Mouse (Mus musculus): ENCODE measurements around the gene Gosr1. TPM values are rescaled to one million over a fixed set of nuclear protein-coding genes. Genes with fewer than 3 reads are reported as not detected.
"Not testable (repeated sequence)": the region's sequence is repeated elsewhere in the genome, so short reads cannot be mapped to it uniquely, and the experiment has no call there.

Gosr1 gene
- polyA plus RNA-seq (2012; ENCODE audit: insufficient read depth, low replicate concordance), result 1.2 TPM in 1 of 2 replicates, not detected in the other

DNA sequence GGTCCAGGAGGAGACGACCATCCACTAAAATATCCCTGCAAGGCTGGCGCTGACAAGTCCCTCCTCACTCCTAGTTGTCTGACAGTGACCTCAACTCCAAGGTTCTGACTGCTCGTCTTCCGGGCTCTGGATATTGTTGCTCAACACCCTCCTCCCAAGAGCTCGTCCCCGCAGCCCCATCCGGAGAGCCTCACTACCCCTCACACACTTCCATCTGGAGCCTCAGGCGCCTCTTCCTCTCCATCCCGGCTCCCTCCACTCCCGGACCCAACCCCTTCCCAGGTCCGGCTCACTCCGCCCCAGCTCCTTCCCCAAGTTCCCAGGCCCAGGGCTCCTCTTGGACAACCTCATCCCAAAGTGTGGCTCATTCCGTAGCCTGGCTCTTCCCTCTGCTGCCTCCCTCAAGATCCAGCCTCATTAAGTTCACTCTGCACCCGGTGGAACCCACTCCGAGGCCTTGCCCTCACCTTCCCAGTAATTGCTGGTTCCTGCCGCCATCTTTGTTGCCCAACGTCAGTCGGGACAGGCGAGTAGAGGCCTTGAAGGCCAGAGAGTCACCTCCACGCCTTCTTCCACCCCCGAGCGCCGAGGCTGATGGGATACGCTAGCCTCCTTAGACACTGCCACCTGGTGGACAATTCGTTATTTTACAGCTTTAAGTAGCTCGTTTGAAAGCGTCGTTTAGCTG lies at the start of gene Gosr1:
Gene Gosr1 (minus strand): TSS at position 527 of the 688 bp plus-strand sequence.
- peaks cover 16% of the 10 kb centered on the region; the same call in 1 of the 2 replicates for H3K4me1 ChIP-seq
- H3K27me3 ChIP-seq (replicated peaks), result peaks cover 7% of the 10 kb centered on the region
- H3K36me3 ChIP-seq (replicated peaks; ENCODE audit: low read length), result peaks cover 33% of the 10 kb centered on the region
- no peaks in the 10 kb centered on the region for H3K9me3 ChIP-seq
- TF ChIP-seq GATA1 (IDR thresholded peaks at IDR 0.05; ENCODE audit: borderline replicate concordance, low read length) (no peak), FLI1 (IDR thresholded peaks at IDR 0.05; ENCODE audit: low read length) (no peak)
- H3K4me3 ChIP-seq (replicated peaks), result peak within 1 kb of the TSS; percentile 96

DNA sequence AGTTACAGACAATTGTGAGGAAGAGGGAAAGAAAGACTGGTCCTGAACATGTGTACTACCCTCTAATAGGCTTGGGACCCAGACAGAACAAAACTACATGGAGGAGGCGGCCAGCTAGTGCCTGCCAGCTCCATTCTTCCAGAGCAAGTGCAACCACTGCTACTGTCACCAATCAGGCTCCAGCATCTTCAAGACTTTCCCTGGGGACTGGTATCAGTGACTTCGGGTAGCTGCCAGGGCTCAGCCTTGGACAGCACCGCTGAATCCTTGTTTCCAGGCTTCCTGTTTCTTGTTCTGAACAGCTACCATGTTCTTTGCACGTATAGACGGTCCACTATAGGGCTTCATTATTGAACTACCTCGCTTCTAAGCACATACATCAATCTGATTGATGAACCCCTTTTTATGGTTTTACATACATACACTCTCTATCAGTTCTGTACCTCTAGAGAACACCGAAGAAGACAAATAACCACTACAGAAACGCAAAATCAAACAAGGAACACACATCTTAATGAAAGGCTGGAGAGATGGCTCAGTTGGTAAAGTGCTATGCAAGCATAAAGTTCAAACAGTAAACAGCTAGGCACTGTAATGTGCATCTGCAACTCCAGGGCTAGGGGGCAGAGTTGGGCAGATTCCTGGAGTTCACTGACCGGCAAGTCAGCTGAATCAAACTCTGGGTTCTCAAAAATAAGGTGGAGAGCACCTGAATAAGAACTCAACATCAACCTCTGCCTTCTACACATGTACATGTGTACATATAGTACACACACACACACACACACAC lies 47.5 kb upstream of the Gosr1 start:
- Histone ChIP-seq H3K27me3 (replicated peaks) (no peaks in the 10 kb centered on the region), H3K9me3 (no peaks in the 10 kb centered on the region), H3K4me1 (no peaks in the 10 kb centered on the region), H3K4me3 (replicated peaks) (no peak overlapping the region), H3K36me3 (replicated peaks; ENCODE audit: low read length) (peaks cover 77% of the 10 kb centered on the region)
- TF ChIP-seq GATA1 (IDR thresholded peaks at IDR 0.05; ENCODE audit: borderline replicate concordance, low read length), result no peak
- no peak for TF ChIP-seq FLI1 (IDR thresholded peaks at IDR 0.05; ENCODE audit: low read length)

DNA sequence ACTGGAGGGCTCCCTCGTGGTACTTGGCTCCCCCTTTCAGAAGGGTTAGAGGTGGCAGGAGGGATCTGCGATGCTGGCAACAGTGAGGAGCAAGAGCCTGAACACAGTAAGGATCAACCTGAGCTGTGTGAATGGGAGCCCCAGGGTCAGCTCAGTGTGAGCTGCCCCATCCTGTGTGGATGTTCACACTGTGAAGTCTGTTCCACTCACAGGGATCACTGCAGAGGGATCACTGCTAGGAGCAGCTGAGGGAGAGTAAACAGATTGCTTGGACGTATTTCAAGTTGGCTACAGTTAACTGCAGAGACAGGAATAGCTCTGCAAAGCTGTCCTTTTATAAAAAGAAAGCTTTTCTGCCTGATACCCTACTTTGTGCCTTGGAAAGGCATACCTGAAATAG lies 46.1 kb upstream of the Gosr1 start:
- Histone ChIP-seq H3K4me3 (replicated peaks) (no peak overlapping the region), H3K27me3 (replicated peaks) (no peaks in the 10 kb centered on the region), H3K4me1 (no peaks in the 10 kb centered on the region), H3K9me3 (no peaks in the 10 kb centered on the region), H3K36me3 (replicated peaks; ENCODE audit: low read length) (peaks cover 86% of the 10 kb centered on the region)
- TF ChIP-seq GATA1 (IDR thresholded peaks at IDR 0.05; ENCODE audit: borderline replicate concordance, low read length), result no peak
- TF ChIP-seq FLI1 (IDR thresholded peaks at IDR 0.05; ENCODE audit: low read length), result no peak

DNA sequence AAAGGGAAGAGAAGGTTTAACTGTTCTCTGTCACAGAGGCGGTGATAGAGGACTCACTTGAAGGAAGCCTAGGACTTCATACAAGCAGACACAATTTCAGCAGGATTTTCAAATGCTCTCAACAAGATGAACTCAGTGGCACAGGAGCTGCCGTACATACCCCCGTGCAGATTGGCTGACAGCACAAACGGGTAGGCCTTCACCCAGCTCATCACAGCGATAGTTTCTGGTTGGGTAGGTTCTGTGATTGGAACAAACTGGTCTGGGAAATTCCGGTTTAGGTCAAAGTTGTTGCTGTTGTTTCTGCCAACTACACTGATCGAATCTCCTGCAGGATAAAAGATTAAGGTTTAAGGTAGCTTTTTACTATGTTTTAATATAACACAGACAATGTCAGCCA lies 45.2 kb upstream of the Gosr1 start:
- Histone ChIP-seq H3K4me1 (no peaks in the 10 kb centered on the region), H3K27me3 (replicated peaks) (no peaks in the 10 kb centered on the region), H3K36me3 (replicated peaks; ENCODE audit: low read length) (peaks cover 84% of the 10 kb centered on the region)

DNA sequence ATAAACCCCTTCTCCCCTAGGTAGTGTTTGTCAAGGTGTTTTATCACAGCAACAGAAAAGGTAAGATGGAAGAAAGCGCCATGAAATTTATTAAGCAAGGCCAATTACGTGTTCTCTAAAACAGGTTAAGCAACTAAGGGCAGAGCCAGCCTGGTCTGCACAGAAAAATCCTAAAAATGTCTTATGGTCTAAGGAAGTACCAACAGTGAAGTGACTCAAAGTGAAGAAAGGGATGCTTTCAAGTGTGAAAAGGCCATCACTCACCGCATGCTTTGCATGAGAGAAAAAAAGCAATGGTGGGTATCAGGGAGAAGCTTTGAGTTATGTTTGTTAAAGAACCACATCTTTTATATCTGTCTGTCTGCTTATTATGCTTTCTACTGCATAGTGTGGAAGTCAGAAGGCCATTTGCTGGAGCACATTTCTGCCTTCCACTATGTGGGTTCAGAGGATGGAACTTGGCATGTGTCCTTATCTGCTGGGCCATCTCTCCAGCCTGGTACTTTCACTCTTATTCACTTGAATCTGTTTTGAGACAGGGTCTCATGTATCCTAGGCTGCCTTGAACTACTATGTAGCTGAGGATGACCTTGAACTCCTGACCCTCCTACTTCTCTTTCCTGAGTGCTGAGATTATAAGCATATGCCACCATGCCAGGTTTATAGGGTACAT lies 43.8 kb upstream of the Gosr1 start:
- Histone ChIP-seq H3K27me3 (replicated peaks) (no peaks in the 10 kb centered on the region), H3K4me3 (replicated peaks) (no peak overlapping the region), H3K9me3 (no peaks in the 10 kb centered on the region), H3K4me1 (no peaks in the 10 kb centered on the region), H3K36me3 (replicated peaks; ENCODE audit: low read length) (peaks cover 84% of the 10 kb centered on the region)
- TF ChIP-seq GATA1 (IDR thresholded peaks at IDR 0.05; ENCODE audit: borderline replicate concordance, low read length) (no peak), FLI1 (IDR thresholded peaks at IDR 0.05; ENCODE audit: low read length) (no peak)

More for the DNA sequence above, 45.2 kb upstream of the Gosr1 start:
- Histone ChIP-seq H3K4me3 (replicated peaks) (no peak overlapping the region), H3K9me3 (no peaks in the 10 kb centered on the region)
- TF ChIP-seq FLI1 (IDR thresholded peaks at IDR 0.05; ENCODE audit: low read length) (no peak), GATA1 (IDR thresholded peaks at IDR 0.05; ENCODE audit: borderline replicate concordance, low read length) (no peak)

DNA sequence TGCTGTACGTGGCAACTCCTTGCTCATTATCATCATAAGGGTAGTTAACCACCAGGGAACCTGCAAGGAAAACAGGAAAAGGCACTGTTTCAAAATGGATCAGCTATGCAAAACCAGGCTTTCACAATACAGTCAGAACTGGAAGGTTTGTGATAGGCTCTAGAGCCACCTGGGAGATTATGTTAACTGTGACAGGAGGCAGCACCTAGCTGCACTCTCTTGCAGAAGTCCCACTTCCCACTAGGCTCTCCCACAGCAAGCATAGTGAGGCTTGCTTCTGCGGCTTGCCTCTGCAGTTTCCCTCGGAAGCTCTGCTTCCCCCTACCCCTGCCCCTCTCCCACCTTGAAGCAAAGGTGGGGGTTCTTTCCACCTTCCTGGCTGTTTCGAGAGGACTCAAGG lies 42.6 kb upstream of the Gosr1 start:
- H3K9me3 ChIP-seq, result no peaks in the 10 kb centered on the region
- peaks cover 86% of the 10 kb centered on the region for H3K36me3 ChIP-seq (replicated peaks; ENCODE audit: low read length)
- H3K4me3 ChIP-seq (replicated peaks), result no peak overlapping the region
- no peaks in the 10 kb centered on the region for H3K4me1 ChIP-seq
- no peak for TF ChIP-seq GATA1 (IDR thresholded peaks at IDR 0.05; ENCODE audit: borderline replicate concordance, low read length)
- TF ChIP-seq FLI1 (IDR thresholded peaks at IDR 0.05; ENCODE audit: low read length), result no peak
- H3K27me3 ChIP-seq (replicated peaks), result no peaks in the 10 kb centered on the region

DNA sequence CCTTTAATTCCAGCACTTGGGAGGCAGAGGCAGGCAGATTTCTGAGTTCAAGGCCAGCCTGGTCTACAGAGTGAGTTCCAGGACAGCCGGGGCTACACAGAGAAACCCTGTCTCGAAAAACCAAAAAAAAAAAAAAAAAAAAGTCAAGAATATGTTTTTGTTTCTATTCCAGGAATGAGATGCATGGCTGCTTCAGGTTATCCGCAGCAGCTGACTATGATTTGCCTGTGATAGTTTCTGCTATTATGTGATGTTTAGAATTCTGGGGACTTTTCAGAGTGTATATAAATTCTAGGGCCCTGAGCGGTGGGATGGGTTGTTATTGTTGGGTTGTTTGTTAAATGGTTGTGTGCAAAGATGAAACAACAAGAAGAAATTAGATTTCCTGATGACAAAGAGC lies 41.7 kb upstream of the Gosr1 start:
- H3K4me1 ChIP-seq, result not testable (repeated sequence)
- peaks cover 81% of the 10 kb centered on the region for H3K36me3 ChIP-seq (replicated peaks; ENCODE audit: low read length)

DNA sequence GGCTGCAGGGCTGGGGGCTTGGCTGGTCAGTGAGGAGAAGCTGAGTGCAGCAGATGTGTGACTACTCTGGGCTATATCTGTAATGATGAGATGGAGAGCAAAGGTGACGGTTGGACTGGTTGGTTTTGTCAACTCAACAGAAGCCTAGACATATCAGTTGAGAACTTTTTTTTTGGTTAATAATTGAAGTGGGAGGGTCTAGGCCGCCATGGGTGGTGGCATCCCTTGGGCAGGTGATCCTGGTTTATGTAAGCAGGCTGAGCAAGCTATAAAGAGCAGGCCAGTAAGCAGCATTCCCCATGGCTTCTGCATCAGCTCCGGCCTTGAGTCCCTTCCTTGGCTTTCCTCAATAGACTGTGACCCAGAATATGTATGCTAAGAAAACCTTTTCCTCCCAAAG lies 39.9 kb upstream of the Gosr1 start:
- TF ChIP-seq GATA1 (IDR thresholded peaks at IDR 0.05; ENCODE audit: borderline replicate concordance, low read length), result no peak
- no peak for TF ChIP-seq FLI1 (IDR thresholded peaks at IDR 0.05; ENCODE audit: low read length)
- H3K4me1 ChIP-seq, result no peaks in the 10 kb centered on the region
- no peaks in the 10 kb centered on the region for H3K27me3 ChIP-seq (replicated peaks)
- no peaks in the 10 kb centered on the region for H3K9me3 ChIP-seq
- H3K4me3 ChIP-seq (replicated peaks), result no peak overlapping the region
- peaks cover 83% of the 10 kb centered on the region for H3K36me3 ChIP-seq (replicated peaks; ENCODE audit: low read length)

More for the DNA sequence above, 41.7 kb upstream of the Gosr1 start:
- H3K9me3 ChIP-seq; H3K4me3 ChIP-seq (replicated peaks); H3K27me3 ChIP-seq (replicated peaks): not testable (repeated sequence)

DNA sequence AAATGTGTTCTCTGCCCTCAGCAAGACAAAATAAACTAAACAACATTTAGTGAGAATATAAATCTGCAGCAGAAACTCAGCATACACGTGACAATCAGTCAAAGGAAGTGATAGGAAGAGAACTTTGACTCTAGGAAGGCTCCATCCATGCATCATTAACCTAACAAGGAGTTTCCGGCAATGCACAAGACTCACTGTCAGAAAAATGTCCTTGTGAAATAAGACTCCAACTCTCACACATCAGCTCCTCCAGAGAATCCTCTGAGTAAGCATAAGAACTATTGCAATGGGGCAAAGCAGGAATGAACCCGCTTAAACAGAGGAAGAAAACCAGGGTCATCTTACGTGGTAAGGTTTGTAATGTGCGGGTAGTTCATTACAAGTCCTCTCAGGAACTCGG lies 33.9 kb upstream of the Gosr1 start:
- H3K4me1 ChIP-seq, result no peaks in the 10 kb centered on the region; the same call in 1 of the 2 replicates
- H3K27me3 ChIP-seq (replicated peaks), result no peaks in the 10 kb centered on the region
- H3K4me3 ChIP-seq (replicated peaks), result no peak overlapping the region
- no peak for TF ChIP-seq GATA1 (IDR thresholded peaks at IDR 0.05; ENCODE audit: borderline replicate concordance, low read length)
- peaks cover 85% of the 10 kb centered on the region for H3K36me3 ChIP-seq (replicated peaks; ENCODE audit: low read length)
- H3K9me3 ChIP-seq, result no peaks in the 10 kb centered on the region

DNA sequence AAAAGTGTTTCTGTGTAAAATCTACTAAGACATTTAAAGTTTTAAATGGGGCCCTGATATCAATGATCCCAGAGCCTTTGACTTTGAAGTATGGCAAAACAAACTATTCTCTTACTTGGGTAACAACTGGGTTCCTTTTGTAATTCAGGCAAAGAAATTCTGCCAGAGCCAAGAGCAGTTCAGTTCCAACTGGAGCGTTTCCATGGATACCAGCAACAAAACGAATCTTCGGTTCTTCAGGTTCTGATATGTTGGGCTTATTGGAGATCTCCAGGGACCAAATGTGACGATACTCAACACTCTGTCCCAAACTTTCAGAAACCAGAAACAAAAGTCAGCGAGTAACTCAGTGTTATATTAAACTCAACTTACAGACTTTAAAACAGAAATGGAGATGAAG lies 31.9 kb upstream of the Gosr1 start:
- H3K9me3 ChIP-seq, result no peaks in the 10 kb centered on the region
- TF ChIP-seq GATA1 (IDR thresholded peaks at IDR 0.05; ENCODE audit: borderline replicate concordance, low read length), result no peak
- TF ChIP-seq FLI1 (IDR thresholded peaks at IDR 0.05; ENCODE audit: low read length), result no peak
- no peaks in the 10 kb centered on the region; the same call in 1 of the 2 replicates for H3K4me1 ChIP-seq
- no peaks in the 10 kb centered on the region for H3K27me3 ChIP-seq (replicated peaks)
- no peak overlapping the region for H3K4me3 ChIP-seq (replicated peaks)
- peaks cover 90% of the 10 kb centered on the region for H3K36me3 ChIP-seq (replicated peaks; ENCODE audit: low read length)
